Mouse (Mus musculus) retina, embryonic 14.5 days (tissue): ENCODE measurements around the gene Gpsm1.

Experiments
- DNase-seq: peaks from one replicate; pipeline ENCODE4 v3.0.0-alpha.2; 2015; ENCODE audit warnings: low spot score

Gpsm1 gene

DNA sequence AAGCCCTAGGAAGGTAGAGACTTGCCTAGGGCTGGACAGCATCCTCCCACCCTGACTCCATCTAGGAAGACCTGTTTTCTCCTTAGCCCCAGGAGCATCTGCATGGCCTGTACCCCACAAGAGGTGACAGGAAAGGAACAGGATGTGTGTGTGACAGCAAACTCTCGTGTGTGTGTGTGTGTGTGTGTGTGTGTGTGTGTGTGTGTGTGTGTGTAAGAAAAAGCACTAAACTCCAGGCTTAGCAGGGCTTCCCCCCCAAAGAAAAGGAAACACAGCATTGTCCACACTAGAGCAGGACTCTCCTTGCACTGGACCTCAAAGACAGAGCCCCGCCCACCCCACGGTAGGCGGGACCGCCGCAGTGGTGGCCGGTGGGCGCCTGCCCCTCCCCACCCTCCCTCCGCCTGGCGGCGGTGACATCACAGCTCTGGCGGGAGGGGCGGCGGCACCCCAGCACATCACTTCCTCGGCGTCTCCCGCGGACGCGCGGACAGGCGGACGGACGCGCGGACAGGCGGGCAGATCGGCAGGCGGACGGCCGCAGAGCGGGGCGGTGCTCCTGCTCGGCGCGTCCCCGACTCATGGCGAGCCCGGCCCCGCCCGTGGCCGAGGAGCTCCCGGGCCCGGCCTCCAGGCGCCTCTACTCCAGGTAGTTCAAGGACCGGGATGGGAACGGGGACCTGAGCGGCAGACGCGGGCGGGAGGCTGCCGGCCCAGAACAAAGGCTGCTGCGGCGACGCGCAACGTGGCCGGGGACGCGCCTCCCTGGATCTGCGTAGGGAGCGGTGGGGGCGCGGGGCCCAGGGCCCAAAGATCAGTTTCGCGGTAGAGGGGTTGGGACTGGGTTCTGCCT lies at the start of gene Gpsm1:
Gene Gpsm1, plus strand, starts transcription at position 444 of the 853 bp plus-strand sequence.
- peak; percentile 86 for DNase-seq

DNA sequence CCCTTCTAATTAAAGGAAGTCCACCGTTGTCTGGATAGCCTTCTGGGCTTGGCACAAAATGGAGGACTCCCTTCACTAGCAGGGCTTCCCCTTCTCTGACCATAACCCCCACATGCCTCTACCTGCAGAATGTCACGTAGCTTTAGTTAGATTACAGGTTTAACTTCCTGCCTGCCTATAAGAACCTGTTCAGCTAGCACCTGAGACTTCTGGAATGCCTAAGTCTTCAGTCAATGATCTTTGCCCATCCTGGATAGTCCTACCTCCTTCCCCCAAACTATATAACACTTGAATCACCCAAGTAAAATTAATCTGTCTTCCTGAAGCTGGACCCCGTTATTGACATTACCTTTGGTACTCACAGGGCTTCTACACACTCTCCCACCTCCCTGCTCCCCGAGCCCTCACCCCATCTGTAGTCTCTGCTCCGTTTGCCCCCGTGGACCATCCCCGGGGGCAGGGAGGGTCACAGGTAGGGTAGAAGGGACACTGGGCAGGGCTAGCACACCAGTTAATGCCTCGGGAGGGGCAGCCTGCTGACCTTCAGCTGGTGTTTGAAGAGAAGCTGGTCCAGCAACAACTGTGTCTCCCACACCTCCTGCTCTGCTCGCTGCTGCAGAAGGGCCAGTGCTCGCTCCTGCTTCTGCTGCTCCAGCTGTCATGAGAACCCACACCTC lies 49.1 kb upstream of the Gpsm1 start:
- DNase-seq = no peak

- peak; percentile 8 for DNase-seq
Measured at GRCm38 (mm10) chr2:26268216-26268615, 47.1 kb upstream of the Gpsm1 start.

GRCm38 (mm10) chr2:26273611-26274010 lies 41.7 kb upstream of the Gpsm1 start:
- peak; percentile 86 for DNase-seq

- no peak for DNase-seq
Measured at GRCm38 (mm10) chr2:26279712-26280111, 35.6 kb upstream of the Gpsm1 start.

DNA sequence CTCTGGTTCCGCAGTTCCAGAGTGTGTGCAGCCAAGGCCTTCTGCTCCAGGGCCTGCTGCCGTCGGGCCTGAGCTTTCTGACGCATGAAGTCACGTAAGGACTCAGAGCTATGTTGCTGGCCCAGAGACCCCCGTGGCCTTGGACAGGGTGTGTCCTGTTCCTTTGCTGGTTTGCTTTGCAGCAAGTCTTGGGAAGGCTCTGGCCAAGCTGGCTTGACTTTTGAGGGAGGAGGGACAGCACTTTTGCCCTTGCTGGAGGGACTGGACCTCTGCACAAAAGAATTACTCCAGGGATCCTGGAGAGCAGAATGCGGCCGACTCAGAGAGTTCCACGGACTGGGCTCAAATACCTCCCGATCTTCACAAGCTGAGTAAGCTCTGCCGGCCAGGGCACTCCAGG lies 34.7 kb upstream of the Gpsm1 start:
- DNase-seq = no peak

- no peak for DNase-seq
Measured at GRCm38 (mm10) chr2:26285804-26286203, 29.5 kb upstream of the Gpsm1 start.

DNA sequence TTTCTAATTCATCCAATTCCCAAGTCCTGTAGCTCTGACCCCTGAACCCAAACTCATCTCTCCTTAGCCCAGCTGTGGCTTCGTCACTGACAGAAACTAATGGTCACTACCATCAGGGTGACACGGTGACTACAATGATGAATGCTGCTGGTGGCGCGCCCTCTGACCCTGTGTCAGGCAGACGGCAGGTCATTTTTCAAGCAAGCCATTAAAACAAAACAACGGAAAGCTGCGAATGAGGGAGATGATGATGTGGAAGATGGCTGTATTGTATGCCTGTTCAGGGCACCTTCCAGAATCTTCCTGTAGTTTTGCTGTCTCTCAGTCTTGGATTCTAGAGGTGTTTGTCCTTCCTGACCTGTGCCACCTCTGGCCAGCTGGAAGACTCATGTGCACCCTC lies 28.9 kb upstream of the Gpsm1 start:
- DNase-seq = no peak

- DNase-seq = no peak
Measured at GRCm38 (mm10) chr2:26290133-26290532, 25.2 kb upstream of the Gpsm1 start.

DNA sequence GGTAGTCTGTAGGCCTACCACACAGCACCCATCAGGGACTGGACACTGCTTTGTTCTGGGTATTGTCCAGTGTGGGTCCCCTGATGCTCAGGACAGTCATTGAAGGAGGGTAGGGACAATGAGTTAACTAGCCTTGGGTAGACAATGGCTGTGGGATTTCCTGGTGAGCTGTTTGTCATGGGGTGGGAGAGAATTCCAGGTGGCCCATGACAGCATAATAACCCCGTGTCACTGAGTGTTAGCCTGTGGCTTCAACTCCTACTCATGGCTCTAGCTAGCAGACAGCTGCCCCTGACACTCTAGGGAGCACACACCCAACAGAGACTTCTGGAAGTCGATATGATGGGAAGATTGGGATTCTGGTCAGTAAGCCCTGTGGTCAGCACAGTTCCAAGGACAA lies 20.9 kb upstream of the Gpsm1 start, which contains the start of gene Ccdc187:
Gene Ccdc187, minus strand, starts transcription at position 101 of the 400 bp plus-strand sequence.
- DNase-seq = no peak

GRCm38 (mm10) chr2:26296606-26297195 lies 18.6 kb upstream of the Gpsm1 start:
- DNase-seq = no peak

DNA sequence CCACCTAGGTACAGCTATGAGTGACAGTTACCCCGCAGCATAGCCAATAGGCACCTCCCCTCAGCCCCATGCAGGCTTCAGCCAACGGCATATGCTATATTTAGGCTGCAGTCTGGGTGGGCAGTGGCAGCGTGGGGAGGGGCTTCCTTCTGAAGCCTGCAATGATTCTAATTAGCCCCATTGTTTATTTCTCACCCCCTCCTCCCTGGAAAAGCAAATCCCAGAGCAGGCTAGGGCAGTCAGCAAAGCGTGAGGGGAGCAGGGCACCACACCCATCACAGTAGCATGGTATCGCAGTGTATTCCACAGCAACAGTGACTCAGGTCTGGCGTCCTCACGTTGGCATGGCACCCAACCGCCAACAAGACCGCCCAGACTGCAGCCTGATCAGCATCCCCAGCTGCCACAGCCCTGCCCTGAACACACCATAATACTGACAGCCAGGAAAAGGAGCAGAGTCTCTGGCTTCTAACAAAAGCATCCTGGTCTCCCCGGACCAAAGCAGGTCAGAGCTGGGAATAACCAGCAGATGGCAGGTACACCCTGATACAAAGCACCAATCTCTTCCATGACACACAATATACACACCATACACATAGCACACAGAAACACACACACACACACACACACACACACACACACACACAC lies 17.0 kb upstream of the Gpsm1 start:
- peak; percentile 89 for DNase-seq

GRCm38 (mm10) chr2:26298856-26299230 lies 16.5 kb upstream of the Gpsm1 start:
- DNase-seq = peak; percentile 71

DNA sequence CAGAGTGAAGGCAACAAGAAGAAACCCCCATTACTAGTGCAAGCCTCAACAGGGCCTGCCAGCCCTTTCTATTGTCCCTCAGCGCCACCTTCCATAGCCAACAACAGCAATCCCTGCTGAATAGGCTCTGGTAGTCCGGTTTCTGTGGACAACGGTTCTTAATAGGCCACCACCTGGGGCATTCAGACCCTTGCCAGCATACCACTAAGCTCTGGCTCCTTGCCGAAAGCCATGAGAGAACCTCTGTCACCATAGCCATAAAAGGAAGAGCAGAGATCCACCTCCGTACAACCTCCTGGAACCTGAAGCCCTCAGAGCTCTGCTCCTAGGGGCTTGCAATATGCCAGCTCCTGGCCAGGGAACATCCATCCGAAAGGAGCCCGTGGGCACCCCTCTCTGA lies 16.0 kb upstream of the Gpsm1 start:
- peak; percentile 41 for DNase-seq

- DNase-seq = peak; percentile 19
Measured at GRCm38 (mm10) chr2:26300161-26300807, 15.0 kb upstream of the Gpsm1 start.

GRCm38 (mm10) chr2:26300808-26301174 lies 14.5 kb upstream of the Gpsm1 start:
- DNase-seq = peak; percentile 94

GRCm38 (mm10) chr2:26302005-26302503 lies 13.3 kb upstream of the Gpsm1 start:
- no peak for DNase-seq

GRCm38 (mm10) chr2:26304711-26305110 lies 10.6 kb upstream of the Gpsm1 start:
- no peak for DNase-seq

DNA sequence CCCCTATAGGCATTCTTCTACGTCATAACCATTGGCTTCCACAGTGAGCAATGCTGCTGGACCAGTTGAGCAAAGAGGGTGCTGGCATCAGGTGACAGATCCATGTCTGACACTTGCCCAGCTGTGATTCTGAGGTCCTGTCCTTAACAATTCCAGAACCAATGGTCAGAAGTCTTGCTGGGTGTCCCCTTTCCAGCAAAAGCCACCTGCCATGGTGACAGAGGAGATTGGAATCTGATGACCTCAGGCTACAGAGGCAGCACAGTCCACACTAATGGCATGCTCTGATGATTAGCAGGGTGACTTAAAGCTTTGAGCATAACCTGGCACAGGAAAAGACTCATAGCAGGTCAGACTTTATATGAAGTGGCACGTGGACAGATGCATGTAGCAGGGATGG lies 9.8 kb upstream of the Gpsm1 start:
- DNase-seq = no peak

DNA sequence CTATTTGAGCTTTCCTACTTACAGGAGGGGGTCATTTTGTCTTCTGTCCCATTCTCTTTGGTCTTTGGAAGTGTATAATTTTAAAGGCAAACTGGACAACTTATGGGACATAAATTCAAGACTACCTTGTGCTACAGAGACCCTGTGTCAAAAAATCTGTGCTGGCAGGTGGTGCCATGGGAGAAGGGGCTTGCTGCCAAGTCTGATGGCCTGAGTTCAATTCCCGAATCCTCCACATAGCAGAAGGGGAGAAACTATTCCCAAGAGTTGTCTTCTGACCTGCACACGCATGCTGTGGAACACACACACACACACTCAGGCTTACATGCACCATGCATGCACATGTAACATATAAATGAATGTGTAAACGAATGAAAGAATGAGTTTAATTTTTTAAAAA lies 8.6 kb upstream of the Gpsm1 start:
- no peak for DNase-seq

DNA sequence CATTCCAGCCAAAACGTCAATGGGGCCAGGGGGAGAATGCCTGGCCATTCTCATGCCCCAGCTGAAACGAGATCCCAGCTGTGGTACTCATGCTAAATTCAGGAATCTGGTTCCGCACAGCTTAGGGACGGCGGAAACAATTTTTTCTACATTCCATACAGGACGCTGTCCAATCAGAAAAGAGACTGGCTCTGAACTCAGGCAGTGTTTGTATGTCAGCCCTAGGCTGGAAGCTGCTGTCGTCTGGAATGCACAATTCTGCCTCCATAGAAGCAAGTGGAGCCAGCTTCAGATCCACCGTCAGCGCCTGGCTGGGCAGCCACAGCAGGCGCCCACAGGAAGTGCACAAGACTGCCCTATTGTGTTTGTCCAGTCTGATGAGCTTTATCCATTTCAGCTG lies 5.6 kb upstream of the Gpsm1 start:
- DNase-seq = peak; percentile 76

DNA sequence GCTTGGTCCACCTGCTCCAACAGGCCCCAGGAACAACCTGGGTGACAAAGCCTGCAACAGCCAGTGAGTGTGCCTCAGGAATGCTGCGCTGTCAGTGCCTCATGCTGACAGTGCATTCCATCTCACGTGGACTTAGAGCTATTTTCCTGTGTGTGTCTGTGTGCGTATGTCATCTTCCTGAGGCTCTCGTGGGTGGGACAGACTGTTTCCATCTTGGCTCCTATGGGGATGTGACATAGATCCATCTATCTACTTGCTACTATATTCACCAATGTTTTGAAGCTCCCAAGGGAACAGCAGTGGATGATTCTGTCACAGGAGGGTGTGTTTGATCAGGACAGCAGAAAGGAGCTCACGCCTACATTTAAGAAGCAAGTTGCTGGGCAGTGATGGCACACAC lies 3.4 kb upstream of the Gpsm1 start:
- DNase-seq = no peak
